Comparison of ENCODE assay signal across 9 mouse cellular contexts in genomic region chr17:84009194-84009593, GRCm38 (mm10).
DNase-seq lines count a peak whose midpoint lies in the region; ATAC-seq lines count a peak whose summit lies in the region.
"Had no signal": no experiment of that assay in that cellular context is flagged by ENCODE, and none has a peak within 500 bp of the region (broad histone marks: within the 10 kb centered on the region; RNA-seq: fewer than 3 reads in every experiment).

No protein-coding gene starts in this region.

- 0 out of 2 replicates have a peak overlapping the region, but pooled peaks have one; percentile 2 for H3K9ac ChIP-seq in embryonic facial prominence, embryonic 13.5 days
- no peak overlapping the region for H3K9ac ChIP-seq in intestine, embryonic 15.5 days
- H3K9ac ChIP-seq: liver, embryonic 15.5 days had no signal

- H3K4me2 ChIP-seq in embryonic facial prominence, embryonic 13.5 days, result no peak overlapping the region
- no peak overlapping the region for H3K4me2 ChIP-seq in intestine, embryonic 15.5 days (replicated peaks)
- H3K4me2 ChIP-seq: liver, embryonic 15.5 days had no signal

- ATAC-seq in embryonic facial prominence, embryonic 13.5 days (ENCODE audit: insufficient number of reproducible peaks, insufficient read depth, low FRiP score, low TSS enrichment, low read depth), result no peak; the same call in 1 of the 2 replicates
- ATAC-seq in intestine, embryonic 15.5 days, result peak; percentile 17; the same call in 1 of the 2 replicates

- H3K27me3 ChIP-seq in embryonic facial prominence, embryonic 13.5 days, result no peaks in the 10 kb centered on the region
- no peaks in the 10 kb centered on the region for H3K27me3 ChIP-seq in intestine, embryonic 15.5 days (replicated peaks)
- H3K27me3 ChIP-seq in midbrain, embryonic 10.5 days (ENCODE audit: low read depth, poor library complexity, severe bottlenecking), result peaks cover 12% of the 10 kb centered on the region

- peak; percentile 31 for DNase-seq in cerebellum, adult 11-12 months
- DNase-seq in cerebellum, postnatal 36 days, result no peak
- no peak for DNase-seq in midbrain, embryonic 10.5 days (ENCODE audit: low spot score)
- DNase-seq in ovary, adult 18-20 months (ENCODE audit: low spot score), result no peak
- no peak for DNase-seq in spleen, postnatal 4 days (ENCODE audit: low spot score in 2 of 2)
- DNase-seq in gastrocnemius, adult 18-20 months (ENCODE audit: low spot score), result no peak

- WGBS in embryonic facial prominence, embryonic 13.5 days, result 51% methylated on average over 8 of the region's 8 CpGs
- WGBS in intestine, embryonic 15.5 days, result 85% methylated on average over 8 of the region's 8 CpGs
- 82% methylated on average over 8 of the region's 8 CpGs for WGBS in midbrain, embryonic 10.5 days

- peak overlapping the region; percentile 69 for H3K27ac ChIP-seq in embryonic facial prominence, embryonic 13.5 days
- H3K27ac ChIP-seq in intestine, embryonic 15.5 days, result peak overlapping the region; percentile 32
- H3K27ac ChIP-seq in midbrain, embryonic 10.5 days (replicated peaks), result peak overlapping the region; percentile 63
- H3K27ac ChIP-seq: liver, embryonic 15.5 days had no signal

- H3K36me3 ChIP-seq in embryonic facial prominence, embryonic 13.5 days, result no peaks in the 10 kb centered on the region
- no peaks in the 10 kb centered on the region for H3K36me3 ChIP-seq in intestine, embryonic 15.5 days
- H3K36me3 ChIP-seq in midbrain, embryonic 10.5 days, result no peaks in the 10 kb centered on the region
- H3K36me3 ChIP-seq: liver, embryonic 15.5 days had no signal

- H3K4me3 ChIP-seq in embryonic facial prominence, embryonic 13.5 days, result no peak overlapping the region
- no peak overlapping the region for H3K4me3 ChIP-seq in intestine, embryonic 15.5 days (replicated peaks)
- H3K4me3 ChIP-seq in midbrain, embryonic 10.5 days, result no peak overlapping the region
- H3K4me3 ChIP-seq: liver, embryonic 15.5 days had no signal

- no peaks in the 10 kb centered on the region for H3K9me3 ChIP-seq in embryonic facial prominence, embryonic 13.5 days
- H3K9me3 ChIP-seq in intestine, embryonic 15.5 days, result no peaks in the 10 kb centered on the region
- H3K9me3 ChIP-seq in midbrain, embryonic 10.5 days (replicated peaks), result no peaks in the 10 kb centered on the region
- H3K9me3 ChIP-seq: liver, embryonic 15.5 days had no signal

- peaks cover 51% of the 10 kb centered on the region for H3K4me1 ChIP-seq in embryonic facial prominence, embryonic 13.5 days
- peaks cover 33% of the 10 kb centered on the region for H3K4me1 ChIP-seq in intestine, embryonic 15.5 days (replicated peaks)
- peaks cover 16% of the 10 kb centered on the region for H3K4me1 ChIP-seq in midbrain, embryonic 10.5 days
